Mouse (Mus musculus) liver, postnatal 0 days (tissue): ENCODE measurements around the gene Atf4. TPM values are rescaled to one million over a fixed set of nuclear protein-coding genes. Genes with fewer than 3 reads are reported as not detected.
A peak's percentile ranks its signal among the peaks of the same experiment; 100 is the strongest.

Experiments used
- ATAC-seq: fragments of 200-750 bp; cut with Nextera tagmentation; 2 replicates; pipeline ENCODE4 v1.8.0; 2017; ENCODE audit warnings: mild to moderate bottlenecking, moderate library complexity
- DNase-seq: peaks from one replicate; pipeline ENCODE4 v3.0.0-alpha.2; 2016
- H3K27ac ChIP-seq: fragments of 300-500 bp; sonication (generic); 2 replicates; pipeline ENCODE4 v1.5.1; 2014; ENCODE audit warnings: antibody characterized with exemption, moderate library complexity, mild to moderate bottlenecking, low read depth
- H3K27me3 ChIP-seq: fragments of 300-500 bp; sonication (generic); 2 replicates; pipeline ENCODE4 v1.6.1; 2014; ENCODE audit warnings: low read length, control low read depth, mixed read lengths; ENCODE audit not compliant: insufficient read depth
- H3K36me3 ChIP-seq: fragments of 300-500 bp; sonication (generic); replicated peaks from 2 replicates; pipeline ENCODE4 v1.6.1; 2014; ENCODE audit warnings: mild to moderate bottlenecking, control low read depth, low read length, moderate library complexity, mixed read lengths; ENCODE audit not compliant: insufficient read depth
- H3K4me1 ChIP-seq: fragments of 300-500 bp; sonication (generic); 2 replicates; pipeline ENCODE4 v1.6.1; 2014; ENCODE audit warnings: antibody characterized with exemption, mild to moderate bottlenecking, control low read depth; ENCODE audit not compliant: insufficient read depth
- H3K4me2 ChIP-seq: fragments of 300-500 bp; sonication (generic); 2 replicates; pipeline ENCODE4 v1.6.1; 2014; ENCODE audit warnings: low read depth, mild to moderate bottlenecking, low read length, moderate library complexity, mixed read lengths
- H3K4me3 ChIP-seq: fragments of 300-500 bp; sonication (generic); 2 replicates; pipeline ENCODE4 v1.5.1; 2014; ENCODE audit warnings: low read depth, low read length
- H3K9ac ChIP-seq: fragments of 300-500 bp; sonication (generic); replicated peaks from 2 replicates; pipeline ENCODE4 v1.6.1; 2014; ENCODE audit warnings: mild to moderate bottlenecking, moderate library complexity
- H3K9me3 ChIP-seq: fragments of 300-500 bp; sonication (generic); 2 replicates; pipeline ENCODE4 v1.6.1; 2016; ENCODE audit warnings: mild to moderate bottlenecking, control low read depth, low read length, mixed read lengths
- CTCF ChIP-seq: sonication (generic); IDR thresholded peaks from 2 replicates; pipeline ENCODE4 v1.5.1; 2016; ENCODE audit warnings: antibody characterized with exemption, low read depth
- EP300 ChIP-seq: IDR thresholded peaks from 2 replicates; pipeline ENCODE4 v1.6.1; 2016; ENCODE audit warnings: antibody characterized with exemption, low read depth, mild to moderate bottlenecking
- WGBS: fragments of 180-500 bp; shearing (Covaris S2); extraction: QIAGEN DNeasy Blood & Tissue Kit; methylation state at CpG from one replicate; pipeline ENCODE4 v1.1.7; 2014; ENCODE audit not compliant: insufficient replicate concordance; 5-methylcytosine and 5-hydroxymethylcytosine counted together
- polyA plus RNA-seq: library from polyadenylated mRNA; unstranded; fragments of >200 nt; fragmentation: Nextera tagmentation; extraction: Ambion mirVana; gene quantifications from 2 replicates; pipeline ENCODE4 v1.2.1, GENCODE M21; 2015

The Atf4 gene
- polyA plus RNA-seq, 1 experiment from 2014 or later: 64.3 TPM

- Histone ChIP-seq H3K27ac (no peak overlapping the region), H3K9me3 (no peaks in the 10 kb centered on the region), H3K4me2 (no peak overlapping the region), H3K4me3 (no peak overlapping the region), H3K9ac (no peak overlapping the region), H3K4me1 (peaks cover 31% of the 10 kb centered on the region), H3K27me3 (no peaks in the 10 kb centered on the region), H3K36me3 (peaks cover 53% of the 10 kb centered on the region)
- TF ChIP-seq EP300: no peak
- TF ChIP-seq CTCF: no peak
- DNase-seq (no peak), ATAC-seq (no peak)
- 91% methylated on average over 12 of the region's 12 CpGs for WGBS
Measured at GRCm38 (mm10) chr15:80248135-80248534, 6.8 kb upstream of the Atf4 start.

GRCm38 (mm10) chr15:80248596-80248995 lies 6.4 kb upstream of the Atf4 start:
- 72% methylated on average over 1 of the region's 1 CpGs for WGBS
- Histone ChIP-seq H3K27me3 (no peaks in the 10 kb centered on the region), H3K4me2 (no peak overlapping the region), H3K36me3 (peaks cover 53% of the 10 kb centered on the region), H3K27ac (no peak overlapping the region), H3K4me3 (no peak overlapping the region), H3K9me3 (no peaks in the 10 kb centered on the region), H3K4me1 (peaks cover 33% of the 10 kb centered on the region), H3K9ac (no peak overlapping the region)
- ATAC-seq (no peak), DNase-seq (no peak)
- TF ChIP-seq EP300 (no peak), CTCF (no peak)

GRCm38 (mm10) chr15:80249672-80250071 lies 5.3 kb upstream of the Atf4 start:
- Histone ChIP-seq H3K4me2 (no peak overlapping the region; the same call in 1 of the 2 replicates), H3K9me3 (no peaks in the 10 kb centered on the region), H3K4me3 (no peak overlapping the region), H3K36me3 (peaks cover 48% of the 10 kb centered on the region), H3K4me1 (peaks cover 42% of the 10 kb centered on the region), H3K27me3 (no peaks in the 10 kb centered on the region), H3K27ac (peak overlapping the region; percentile 79; the same call in 1 of the 2 replicates), H3K9ac (peak overlapping the region; percentile 26; the same call in 1 of the 2 replicates)
- ATAC-seq (no peak), DNase-seq (no peak)
- TF ChIP-seq EP300 (no peak), CTCF (no peak)
- WGBS: 95% methylated on average over 10 of the region's 10 CpGs

GRCm38 (mm10) chr15:80250586-80250985 lies 4.4 kb upstream of the Atf4 start:
- WGBS: 42% methylated on average over 6 of the region's 6 CpGs
- DNase-seq (peak; percentile 31), ATAC-seq (no peak)
- H3K4me2 ChIP-seq: peak overlapping the region; percentile 57
- TF ChIP-seq CTCF (no peak), EP300 (peak; percentile 72)
- H3K4me3 ChIP-seq: no peak overlapping the region; the same call in 1 of the 2 replicates
- H3K9ac ChIP-seq: peak overlapping the region; percentile 49
- peaks cover 48% of the 10 kb centered on the region for H3K36me3 ChIP-seq
- peaks cover 42% of the 10 kb centered on the region for H3K4me1 ChIP-seq
- peak overlapping the region; percentile 79 for H3K27ac ChIP-seq
- no peaks in the 10 kb centered on the region for H3K9me3 ChIP-seq
- H3K27me3 ChIP-seq: no peaks in the 10 kb centered on the region

GRCm38 (mm10) chr15:80253530-80253929 lies 1.5 kb upstream of the Atf4 start:
- WGBS: 69% methylated on average over 2 of the region's 2 CpGs

GRCm38 (mm10) chr15:80254207-80254606 lies 777 bp upstream of the Atf4 start:
- 45% methylated on average over 6 of the region's 6 CpGs for WGBS
- no peak for DNase-seq
- no peaks in the 10 kb centered on the region for H3K9me3 ChIP-seq
- H3K27me3 ChIP-seq: no peaks in the 10 kb centered on the region
- H3K36me3 ChIP-seq: peaks cover 54% of the 10 kb centered on the region
- H3K4me2 ChIP-seq: peak overlapping the region; percentile 99
- H3K27ac ChIP-seq: peak overlapping the region; percentile 99
- no peak for ATAC-seq
- H3K9ac ChIP-seq: peak overlapping the region; percentile 82
- no peak for TF ChIP-seq EP300
- TF ChIP-seq CTCF: no peak
- peak overlapping the region; percentile 83 for H3K4me3 ChIP-seq
- peaks cover 68% of the 10 kb centered on the region for H3K4me1 ChIP-seq

More at GRCm38 (mm10) chr15:80253530-80253929, 1.5 kb upstream of the Atf4 start:
- Histone ChIP-seq H3K9ac (no peak overlapping the region), H3K9me3 (no peaks in the 10 kb centered on the region), H3K4me1 (peaks cover 62% of the 10 kb centered on the region), H3K36me3 (peaks cover 55% of the 10 kb centered on the region), H3K4me3 (no peak overlapping the region), H3K27ac (peak overlapping the region; percentile 99), H3K27me3 (no peaks in the 10 kb centered on the region), H3K4me2 (peak overlapping the region; percentile 99; the same call in 1 of the 2 replicates)
- DNase-seq (no peak), ATAC-seq (no peak)
- TF ChIP-seq EP300: no peak
- no peak for TF ChIP-seq CTCF

- Histone ChIP-seq H3K4me2 (peak overlapping the region; percentile 99), H3K4me3 (peak overlapping the region; percentile 83), H3K4me1 (peaks cover 62% of the 10 kb centered on the region), H3K36me3 (peaks cover 54% of the 10 kb centered on the region), H3K9ac (peak overlapping the region; percentile 97), H3K27me3 (no peaks in the 10 kb centered on the region), H3K27ac (peak overlapping the region; percentile 99), H3K9me3 (no peaks in the 10 kb centered on the region)
- peak; percentile 59 for ATAC-seq
- no peak for TF ChIP-seq EP300
- no peak for TF ChIP-seq CTCF
- peak; percentile 94 for DNase-seq
- 3% methylated on average over 45 of the region's 51 CpGs for WGBS
Measured at GRCm38 (mm10) chr15:80255646-80256121, 700 bp downstream of the Atf4 start.
